Mouse (Mus musculus) forebrain, embryonic 14.5 days (tissue): ENCODE measurements around the gene Stt3a. TPM values are rescaled to one million over a fixed set of nuclear protein-coding genes. Genes with fewer than 3 reads are reported as not detected.

Experiments
- ATAC-seq: fragments of 200-750 bp; cut with Nextera tagmentation; 2 replicates; pipeline ENCODE4 v1.8.0; 2017; ENCODE audit warnings: mild to moderate bottlenecking, moderate library complexity
- DNase-seq: peaks from one replicate; pipeline ENCODE4 v3.0.0-alpha.2; 2015; ENCODE audit warnings: low spot score
- H3K27ac ChIP-seq: fragments of 300-500 bp; sonication (generic); 2 replicates; pipeline ENCODE4 v1.5.1; 2014; ENCODE audit warnings: low read depth, mild to moderate bottlenecking, control low read depth, low read length, moderate library complexity
- H3K27me3 ChIP-seq: fragments of 300-500 bp; sonication (generic); replicated peaks from 2 replicates; pipeline ENCODE4 v1.6.1; 2014; ENCODE audit warnings: low read length, control low read depth, mixed read lengths; ENCODE audit not compliant: control insufficient read depth, insufficient read depth
- H3K36me3 ChIP-seq: fragments of 300-500 bp; sonication (generic); 2 replicates; pipeline ENCODE4 v1.6.1; 2014; ENCODE audit warnings: low read length, control low read depth; ENCODE audit not compliant: control insufficient read depth, insufficient read depth
- H3K4me1 ChIP-seq: fragments of 300-500 bp; sonication (generic); 2 replicates; pipeline ENCODE4 v1.6.1; 2014; ENCODE audit warnings: antibody characterized with exemption, low read length, control low read depth; ENCODE audit not compliant: control insufficient read depth, insufficient read depth
- H3K4me2 ChIP-seq: fragments of 300-500 bp; sonication (generic); 2 replicates; pipeline ENCODE4 v1.6.1; 2014; ENCODE audit warnings: mild to moderate bottlenecking, control low read depth, low read length
- H3K4me3 ChIP-seq: fragments of 300-500 bp; sonication (generic); 2 replicates; pipeline ENCODE4 v1.5.1; 2014; ENCODE audit warnings: low read depth, low read length, control low read depth
- H3K9ac ChIP-seq: fragments of 300-500 bp; sonication (generic); 2 replicates; pipeline ENCODE4 v1.6.1; 2014; ENCODE audit warnings: mild to moderate bottlenecking, low read length, control low read depth, moderate library complexity
- H3K9me3 ChIP-seq: fragments of 300-500 bp; sonication (generic); replicated peaks from 2 replicates; pipeline ENCODE4 v1.6.1; 2016; ENCODE audit warnings: low read length, control low read depth, mixed read lengths; ENCODE audit not compliant: control insufficient read depth
- WGBS: fragments of 180-500 bp; shearing (Covaris S2); extraction: QIAGEN DNeasy Blood & Tissue Kit; methylation state at CpG from one replicate; pipeline ENCODE4 v1.1.7; 2014; 5-methylcytosine and 5-hydroxymethylcytosine counted together
- polyA plus RNA-seq: library from polyadenylated mRNA; unstranded; fragments of >200 nt; fragmentation: Nextera tagmentation; extraction: Ambion mirVana; gene quantifications from 2 replicates; pipeline ENCODE4 v1.2.1, GENCODE M21; 2014

Gene Stt3a
- polyA plus RNA-seq, 1 experiment from 2014 or later = 69.5 TPM

DNA sequence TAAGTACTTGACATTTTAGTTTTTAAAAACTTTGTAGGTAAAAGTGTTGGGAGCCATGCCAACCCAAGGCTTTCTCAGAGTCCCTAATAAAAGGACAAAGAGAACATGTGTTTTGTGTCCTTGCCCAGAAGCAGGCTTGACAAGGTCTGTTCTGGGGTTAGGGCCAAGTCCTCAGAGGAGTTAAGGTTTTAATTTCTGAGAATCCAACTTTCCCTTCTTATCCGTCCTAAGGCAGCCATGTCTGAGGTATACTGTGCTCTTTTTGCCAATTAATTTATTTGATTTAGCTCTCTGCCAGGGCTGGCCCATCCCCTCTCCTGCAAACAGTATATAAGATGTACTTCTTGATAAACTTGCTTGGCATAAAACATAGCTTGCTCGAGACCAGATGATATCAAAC is 86.1 kb downstream of the Stt3a start:
- Histone ChIP-seq H3K27me3 (no peaks in the 10 kb centered on the region), H3K4me2 (no peak overlapping the region), H3K9ac (no peak overlapping the region), H3K4me1 (no peaks in the 10 kb centered on the region), H3K9me3 (no peaks in the 10 kb centered on the region), H3K4me3 (no peak overlapping the region), H3K27ac (no peak overlapping the region), H3K36me3 (no peaks in the 10 kb centered on the region)
- peak; percentile 35 for DNase-seq
- ATAC-seq = no peak
- 59% methylated on average over 2 of the region's 2 CpGs for WGBS

Other genes with a start within 250 kb of the Stt3a start
- gene Gm5615, start 225.7 kb downstream of the Stt3a start, polyA plus RNA-seq = not detected in 2 replicates
- not detected in 2 replicates for gene Gm17689, start 185.0 kb downstream of the Stt3a start, polyA plus RNA-seq
- gene A630095E13Rik, start 124.3 kb downstream of the Stt3a start, polyA plus RNA-seq = not detected in 2 replicates
- not detected in 2 replicates for gene Acrv1, start 74.5 kb downstream of the Stt3a start, polyA plus RNA-seq
- gene Chek1, start 40.6 kb downstream of the Stt3a start, polyA plus RNA-seq = 24.8 and 25.3 TPM in 2 replicates
- gene Ei24, start 29.7 kb upstream of the Stt3a start, polyA plus RNA-seq = 89.9 and 92.9 TPM in 2 replicates
- gene Fez1, start 54.2 kb upstream of the Stt3a start, polyA plus RNA-seq = 620 and 684 TPM in 2 replicates